Mouse (Mus musculus) neural tube, embryonic 14.5 days (tissue): ENCODE results near the gene Pcbp2. TPM values are rescaled to one million over a fixed set of nuclear protein-coding genes. Genes with fewer than 3 reads are reported as not detected.

Experiments used
- ATAC-seq: fragments of 200-750 bp; cut with Nextera tagmentation; 2 replicates; pipeline ENCODE4 v1.8.0; 2017; ENCODE audit warnings: low read depth, mild to moderate bottlenecking, moderate TSS enrichment, moderate library complexity
- H3K27ac ChIP-seq: fragments of 300-500 bp; sonication (generic); 2 replicates; pipeline ENCODE4 v1.5.1; 2014; ENCODE audit warnings: low read depth, mild to moderate bottlenecking, control low read depth, low read length, moderate library complexity, mixed read lengths
- H3K27me3 ChIP-seq: fragments of 300-500 bp; sonication (generic); 2 replicates; pipeline ENCODE4 v1.6.1; 2014; ENCODE audit warnings: low read length; ENCODE audit not compliant: control insufficient read depth, insufficient read depth
- H3K36me3 ChIP-seq: fragments of 300-500 bp; sonication (generic); 2 replicates; pipeline ENCODE4 v1.6.1; 2014; ENCODE audit warnings: low read length, mixed read lengths; ENCODE audit not compliant: control insufficient read depth, insufficient read depth
- H3K4me1 ChIP-seq: fragments of 300-500 bp; sonication (generic); 2 replicates; pipeline ENCODE4 v1.6.1; 2014; ENCODE audit warnings: low read length; ENCODE audit not compliant: control insufficient read depth, insufficient read depth
- H3K4me2 ChIP-seq: fragments of 300-500 bp; sonication (generic); 2 replicates; pipeline ENCODE4 v1.6.1; 2014; ENCODE audit warnings: mild to moderate bottlenecking, low read depth, low read length, control low read depth
- H3K4me3 ChIP-seq: fragments of 300-500 bp; sonication (generic); 2 replicates; pipeline ENCODE4 v1.5.1; 2014; ENCODE audit warnings: low read depth, low read length, control low read depth, mixed read lengths
- H3K9ac ChIP-seq: fragments of 300-500 bp; sonication (generic); replicated peaks from 2 replicates; pipeline ENCODE4 v1.6.1; 2014; ENCODE audit warnings: low read depth, mild to moderate bottlenecking, control low read depth, low read length, mixed read lengths
- H3K9me3 ChIP-seq: fragments of 300-500 bp; sonication (generic); 2 replicates; pipeline ENCODE4 v1.6.1; 2016; ENCODE audit warnings: low read length; ENCODE audit not compliant: control insufficient read depth
- WGBS: fragments of 180-500 bp; shearing (Covaris S2); extraction: QIAGEN DNeasy Blood & Tissue Kit; methylation state at CpG from one replicate; pipeline ENCODE4 v1.1.7; 2014; 5-methylcytosine and 5-hydroxymethylcytosine counted together
- polyA plus RNA-seq: library from polyadenylated mRNA; unstranded; fragments of >200 nt; fragmentation: Nextera tagmentation; extraction: Ambion mirVana; gene quantifications from 2 replicates; pipeline ENCODE4 v1.2.1, GENCODE M21; 2014

Pcbp2 gene
- polyA plus RNA-seq, 1 experiment from 2014 or later = 160 TPM

- Histone ChIP-seq H3K9me3 (no peaks in the 10 kb centered on the region), H3K36me3 (no peaks in the 10 kb centered on the region)
- no peak for ATAC-seq
These were observed 45.5 kb downstream of the Pcbp2 start for GRCm38 (mm10) chr15:102515791-102516190.

DNA sequence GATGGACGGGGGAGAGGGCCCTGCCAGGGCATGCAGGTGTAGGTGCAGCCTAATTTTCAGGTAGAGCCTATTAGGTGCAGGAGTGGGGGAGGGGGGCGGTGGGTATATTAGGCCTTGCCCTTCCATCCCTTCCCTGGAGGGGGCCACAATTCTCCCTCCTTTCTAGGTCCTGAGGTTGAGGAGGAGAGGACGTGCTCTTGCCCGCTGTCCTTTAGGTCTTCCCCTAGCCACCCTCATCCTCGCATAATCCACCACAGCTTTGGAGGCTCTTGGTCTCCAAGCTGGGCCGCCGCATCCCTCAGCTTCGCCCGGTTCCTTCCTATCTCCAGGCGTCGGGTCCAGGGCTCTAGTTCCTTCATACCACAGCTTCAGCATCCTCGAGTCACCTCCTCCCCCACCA lies 46.0 kb downstream of the Pcbp2 start:
- Histone ChIP-seq H3K4me2 (peak overlapping the region; percentile 98), H3K9me3 (no peaks in the 10 kb centered on the region), H3K36me3 (no peaks in the 10 kb centered on the region), H3K9ac (peak overlapping the region; percentile 73), H3K4me3 (peak overlapping the region; percentile 53), H3K27me3 (no peaks in the 10 kb centered on the region), H3K4me1 (peaks cover 36% of the 10 kb centered on the region), H3K27ac (peak overlapping the region; percentile 98)
- 2% methylated on average over 11 of the region's 12 CpGs for WGBS
- no peak for ATAC-seq

More at GRCm38 (mm10) chr15:102515791-102516190, 45.5 kb downstream of the Pcbp2 start:
- no peaks in the 10 kb centered on the region for H3K27me3 ChIP-seq
- H3K4me2 ChIP-seq = peak overlapping the region; percentile 98
- H3K27ac ChIP-seq = peak overlapping the region; percentile 98; the same call in 1 of the 2 replicates
- WGBS = 50% methylated on average over 4 of the region's 4 CpGs
- H3K4me1 ChIP-seq = peaks cover 39% of the 10 kb centered on the region
- peak overlapping the region; percentile 53 for H3K4me3 ChIP-seq
- peak overlapping the region; percentile 73 for H3K9ac ChIP-seq

DNA sequence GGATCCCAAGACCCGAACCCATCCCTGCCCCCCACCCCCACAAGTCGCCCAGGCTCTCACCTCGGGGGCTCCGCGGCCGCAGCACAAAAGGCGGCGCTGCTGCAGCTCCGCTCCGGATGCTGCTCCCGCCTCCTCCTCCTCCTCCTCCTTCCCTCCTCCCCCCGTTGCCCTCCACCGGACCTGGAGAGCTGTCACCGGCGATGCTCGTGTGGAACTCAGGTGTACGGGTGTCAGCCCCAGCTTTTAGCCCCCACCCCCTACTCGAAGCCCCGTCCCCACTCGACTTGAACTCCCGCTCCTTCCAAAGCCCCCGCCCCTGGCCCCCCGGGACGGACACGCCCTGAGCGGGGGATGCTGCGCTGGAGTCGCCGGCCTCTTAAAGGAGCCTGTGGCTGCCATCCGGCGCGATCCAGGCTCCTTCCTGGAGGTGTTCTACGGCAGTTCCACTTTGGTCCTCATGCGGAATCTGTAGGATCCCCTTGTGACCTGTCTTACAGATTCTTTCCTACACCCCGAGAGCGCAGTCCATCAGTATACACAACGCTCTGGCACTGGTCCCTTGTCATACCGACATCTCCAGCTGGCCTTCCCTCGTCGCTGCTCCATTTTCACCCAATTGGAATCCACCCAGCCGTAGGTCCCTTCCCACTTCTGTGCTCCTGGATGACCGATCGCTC lies 46.5 kb downstream of the Pcbp2 start, which contains the start of gene Map3k12:
Gene Map3k12, minus strand, starts transcription at position 337 of the 677 bp plus-strand sequence.
- under 1% methylated on average over 39 of the region's 43 CpGs for WGBS
- H3K9ac ChIP-seq = peak within 1 kb of the TSS; percentile 73
- H3K27ac ChIP-seq = peak within 1 kb of the TSS; percentile 98
- no peaks in the 10 kb centered on the region for H3K27me3 ChIP-seq
- H3K4me1 ChIP-seq = peaks cover 30% of the 10 kb centered on the region
- no peaks in the 10 kb centered on the region for H3K36me3 ChIP-seq
- H3K4me2 ChIP-seq = peak within 1 kb of the TSS; percentile 98
- H3K4me3 ChIP-seq = peak within 1 kb of the TSS; percentile 53
- no peaks in the 10 kb centered on the region for H3K9me3 ChIP-seq
- ATAC-seq = peak; percentile 23

GRCm38 (mm10) chr15:102517631-102517975 lies 47.3 kb downstream of the Pcbp2 start:
- H3K4me2 ChIP-seq = peak overlapping the region; percentile 98
- H3K27me3 ChIP-seq = no peaks in the 10 kb centered on the region
- peak overlapping the region; percentile 73 for H3K9ac ChIP-seq
- WGBS = under 1% methylated on average over 10 of the region's 10 CpGs
- peak overlapping the region; percentile 53 for H3K4me3 ChIP-seq
- peaks cover 23% of the 10 kb centered on the region for H3K4me1 ChIP-seq
- no peaks in the 10 kb centered on the region for H3K9me3 ChIP-seq
- H3K27ac ChIP-seq = peak overlapping the region; percentile 98
- no peaks in the 10 kb centered on the region for H3K36me3 ChIP-seq
- no peak for ATAC-seq

- Histone ChIP-seq H3K36me3 (no peaks in the 10 kb centered on the region), H3K27ac (peak within 1 kb of the TSS; percentile 98), H3K4me1 (peaks cover 20% of the 10 kb centered on the region), H3K27me3 (no peaks in the 10 kb centered on the region), H3K4me3 (peak within 1 kb of the TSS; percentile 53), H3K9me3 (no peaks in the 10 kb centered on the region), H3K9ac (peak within 1 kb of the TSS; percentile 81), H3K4me2 (peak within 1 kb of the TSS; percentile 98)
- ATAC-seq = peak; percentile 90
- WGBS = under 1% methylated on average over 60 of the region's 60 CpGs
These were observed 47.9 kb downstream of the Pcbp2 start, which contains the start of gene Tarbp2 for GRCm38 (mm10) chr15:102517976-102518858. Tarbp2 (plus strand) TSS chr15:102518192.

DNA sequence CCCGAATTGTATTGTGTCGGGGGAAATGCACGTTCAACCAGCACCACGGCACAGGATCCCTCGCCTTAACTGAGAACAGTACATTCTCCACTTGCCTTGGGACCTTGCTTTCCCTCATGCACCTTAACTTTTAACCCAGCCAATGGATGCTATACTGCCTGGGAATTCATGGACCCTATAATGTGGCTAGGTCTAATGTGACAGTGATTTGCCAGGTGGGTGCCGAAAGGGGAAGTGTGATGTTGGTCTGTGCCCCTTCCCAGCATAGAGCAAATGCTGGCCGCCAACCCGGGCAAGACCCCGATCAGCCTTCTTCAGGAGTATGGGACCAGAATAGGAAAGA lies 48.5 kb downstream of the Pcbp2 start:
- Histone ChIP-seq H3K9me3 (no peaks in the 10 kb centered on the region), H3K36me3 (0 out of 2 replicates have a peak, but pooled peaks cover 4% of the 10 kb centered on the region), H3K9ac (peak overlapping the region; percentile 81), H3K4me1 (peaks cover 20% of the 10 kb centered on the region), H3K4me3 (peak overlapping the region; percentile 53), H3K27ac (peak overlapping the region; percentile 98), H3K27me3 (no peaks in the 10 kb centered on the region), H3K4me2 (peak overlapping the region; percentile 57)
- WGBS = 24% methylated on average over 9 of the region's 9 CpGs
- no peak for ATAC-seq

- peak overlapping the region; percentile 81 for H3K9ac ChIP-seq
- no peaks in the 10 kb centered on the region for H3K9me3 ChIP-seq
- no peak for ATAC-seq
- H3K4me1 ChIP-seq = peaks cover 20% of the 10 kb centered on the region
- H3K27ac ChIP-seq = peak overlapping the region; percentile 98
- H3K4me2 ChIP-seq = peak overlapping the region; percentile 57
- H3K36me3 ChIP-seq = 0 out of 2 replicates have a peak, but pooled peaks cover 6% of the 10 kb centered on the region
- no peaks in the 10 kb centered on the region for H3K27me3 ChIP-seq
- WGBS = 70% methylated on average over 15 of the region's 17 CpGs
- H3K4me3 ChIP-seq = peak overlapping the region; percentile 53
These were observed 49.1 kb downstream of the Pcbp2 start for GRCm38 (mm10) chr15:102519211-102520141.

GRCm38 (mm10) chr15:102520416-102520815 lies 50.1 kb downstream of the Pcbp2 start:
- Histone ChIP-seq H3K4me3 (no peak overlapping the region), H3K4me2 (no peak overlapping the region), H3K9me3 (no peaks in the 10 kb centered on the region), H3K27me3 (no peaks in the 10 kb centered on the region), H3K4me1 (peaks cover 18% of the 10 kb centered on the region), H3K27ac (no peak overlapping the region), H3K9ac (no peak overlapping the region), H3K36me3 (0 out of 2 replicates have a peak, but pooled peaks cover 6% of the 10 kb centered on the region)
- no peak for ATAC-seq
- 85% methylated on average over 4 of the region's 4 CpGs for WGBS
